Mouse (Mus musculus): ENCODE measurements at regions not wholly inside any gene's neighbourhood (a gene's known extent, or its start where the extent isn't known, plus 50 kb on each side); places are given as distances from the start of the nearest gene placed in this dataset.

GRCm38 (mm10) chr7:125270711-125271110 is 173.8 kb upstream of the Kdm8 start:
- TF ChIP-seq CTCF (IDR thresholded peaks at IDR 0.05; ENCODE audit: control insufficient read depth, insufficient read depth, insufficient replicate concordance, low read depth, low read length) (no peak), POLR2A (IDR thresholded peaks at IDR 0.05; ENCODE audit: control insufficient read depth, low read depth, low read length) (no peak)
